Mouse (Mus musculus): ENCODE data around the gene B4galt4.

- TF ChIP-seq TAL1 (conservative IDR thresholded peaks at IDR 0.05; ENCODE audit: low read depth, low read length): no peak
- no peak for TF ChIP-seq CTCF (IDR thresholded peaks at IDR 0.05; ENCODE audit: low read depth, low read length)
- TF ChIP-seq POLR2AphosphoS5 (IDR thresholded peaks at IDR 0.05; ENCODE audit: insufficient replicate concordance, low read depth, low read length): no peak
- no peak for TF ChIP-seq GATA1 (IDR thresholded peaks at IDR 0.05; ENCODE audit: borderline replicate concordance, low read length)
- TF ChIP-seq GATA2 (IDR thresholded peaks at IDR 0.05; ENCODE audit: borderline replicate concordance, low read depth, low read length): no peak
Measured at GRCm38 (mm10) chr16:38724974-38725373, 17.1 kb upstream of the B4galt4 start.
